Mouse (Mus musculus) CH12.LX (cell line): ENCODE measurements around the gene Hoxc13. TPM values are rescaled to one million over a fixed set of nuclear protein-coding genes. Genes with fewer than 3 reads are reported as not detected.

Experiments
- DNase-seq: peaks from one replicate; pipeline ENCODE4 v3.0.0-alpha.2; 2013; ENCODE audit errors: extremely low read depth
- H3K27ac ChIP-seq: 2 replicates; pipeline ENCODE4 v1.5.1; 2012; ENCODE audit warnings: low read depth, mild to moderate bottlenecking, control low read depth, moderate library complexity; ENCODE audit not compliant: insufficient read depth
- H3K27me3 ChIP-seq: replicated peaks from 2 replicates; pipeline ENCODE3; 2012; ENCODE audit warnings: inconsistent platforms
- H3K36me3 ChIP-seq, 2 experiments: replicated peaks in 1 of 2; 2 replicates each; pipeline versions ENCODE3 to v1.6.1; 2012; ENCODE audit warnings: inconsistent platforms in 1 of 2, low read length in 1 of 2, mild to moderate bottlenecking in 1 of 2, mixed read lengths in 1 of 2, moderate library complexity in 1 of 2; ENCODE audit not compliant: control insufficient read depth in 1 of 2, insufficient read depth in 1 of 2
- H3K4me1 ChIP-seq, 2 experiments: 2 replicates each; pipeline ENCODE4 v1.6.1; 2012; ENCODE audit warnings: inconsistent platforms in 1 of 2, moderate library complexity in 1 of 2; ENCODE audit not compliant: insufficient read depth in 2 of 2, control insufficient read depth in 1 of 2
- H3K4me2 ChIP-seq: 2 replicates; pipeline ENCODE4 v1.6.1; 2012; ENCODE audit warnings: low read depth, mild to moderate bottlenecking, control low read depth; ENCODE audit not compliant: poor library complexity, insufficient read depth, severe bottlenecking
- H3K4me3 ChIP-seq, 3 experiments: fragments of 150-350 bp in 1 of 3; sonication (generic) in 1 of 3; replicated peaks in 1 of 3; 2 replicates each; pipeline versions ENCODE3 to v1.5.1; 2011 to 2012; ENCODE audit warnings: low read depth in 2 of 3, low read length in 2 of 3, mild to moderate bottlenecking in 2 of 3, moderate library complexity in 2 of 3, control low read depth in 1 of 3, improper control_type of control experiment in 1 of 3, inconsistent platforms in 1 of 3, mixed read lengths in 1 of 3; ENCODE audit not compliant: poor library complexity in 1 of 3
- H3K79me2 ChIP-seq: replicated peaks from 2 replicates; pipeline ENCODE4 v1.6.1; 2012; ENCODE audit warnings: mild to moderate bottlenecking, moderate library complexity; ENCODE audit not compliant: control insufficient read depth, poor library complexity, insufficient read depth, severe bottlenecking; ENCODE audit errors: extremely low read depth
- H3K9ac ChIP-seq: 2 replicates; pipeline ENCODE4 v1.6.1; 2012; ENCODE audit warnings: low read depth, mild to moderate bottlenecking, control low read depth, moderate library complexity; ENCODE audit not compliant: insufficient read depth
- H3K9me3 ChIP-seq: replicated peaks from 2 replicates; pipeline ENCODE3; 2012; ENCODE audit warnings: low read length, inconsistent platforms, mixed read lengths
- CHD1 ChIP-seq: IDR thresholded peaks from 2 replicates; pipeline ENCODE4 v1.6.1; 2012; ENCODE audit warnings: low read depth, low read length, improper control_type of control experiment, inconsistent platforms
- CHD2 ChIP-seq: IDR thresholded peaks from 2 replicates; pipeline ENCODE4 v1.6.1; 2011; ENCODE audit warnings: low read length, improper control_type of control experiment
- CTCF ChIP-seq, 2 experiments: IDR thresholded peaks in 1 of 2; conservative IDR thresholded peaks in 1 of 2; 2 replicates each; pipeline ENCODE4 v1.5.1; 2011 to 2012; ENCODE audit warnings: low read depth in 2 of 2, low read length in 2 of 2, improper control_type of control experiment in 1 of 2, inconsistent platforms in 1 of 2, mild to moderate bottlenecking in 1 of 2, moderate library complexity in 1 of 2
- E2F4 ChIP-seq: IDR thresholded peaks from 2 replicates; pipeline ENCODE4 v1.6.1; 2011; ENCODE audit warnings: low read depth, low read length, improper control_type of control experiment; ENCODE audit not compliant: insufficient replicate concordance
- EP300 ChIP-seq: IDR thresholded peaks from 2 replicates; pipeline ENCODE4 v1.6.1; 2011; ENCODE audit warnings: low read length, improper control_type of control experiment
- ETS1 ChIP-seq: conservative IDR thresholded peaks from 2 replicates; pipeline ENCODE4 v1.6.1; 2012; ENCODE audit warnings: low read depth, mild to moderate bottlenecking, inconsistent platforms, low read length, improper control_type of control experiment, moderate library complexity
- GABPA ChIP-seq: IDR thresholded peaks from 2 replicates; pipeline ENCODE4 v1.6.1; 2012; ENCODE audit warnings: low read depth, low read length, improper control_type of control experiment, inconsistent platforms; ENCODE audit not compliant: insufficient replicate concordance
- JUN ChIP-seq: IDR thresholded peaks from 2 replicates; pipeline ENCODE4 v1.6.1; 2011; ENCODE audit warnings: low read depth, mild to moderate bottlenecking, low read length, improper control_type of control experiment, moderate library complexity; ENCODE audit not compliant: insufficient read depth
- JUND ChIP-seq: conservative IDR thresholded peaks from 2 replicates; pipeline ENCODE4 v1.6.1; 2011; ENCODE audit warnings: low read depth, low read length, improper control_type of control experiment
- MAFK ChIP-seq: IDR thresholded peaks from 2 replicates; pipeline ENCODE4 v1.6.1; 2011; ENCODE audit warnings: low read length, improper control_type of control experiment; ENCODE audit not compliant: insufficient replicate concordance
- MEF2A ChIP-seq: IDR thresholded peaks from 2 replicates; pipeline ENCODE4 v1.6.1; 2014; ENCODE audit warnings: low read depth, mild to moderate bottlenecking, inconsistent platforms, low read length, improper control_type of control experiment, borderline replicate concordance
- MYC ChIP-seq: IDR thresholded peaks from 2 replicates; pipeline ENCODE4 v1.6.1; 2011; ENCODE audit warnings: low read depth, mild to moderate bottlenecking, improper control_type of control experiment, low read length
- NELFE ChIP-seq: IDR thresholded peaks from 2 replicates; pipeline ENCODE4 v1.6.1; 2011; ENCODE audit warnings: low read depth, low read length, improper control_type of control experiment
- NRF1 ChIP-seq: IDR thresholded peaks from 2 replicates; pipeline ENCODE4 v1.6.1; 2014; ENCODE audit warnings: low read depth, mild to moderate bottlenecking, inconsistent platforms, low read length, improper control_type of control experiment, moderate library complexity
- PAX5 ChIP-seq: IDR thresholded peaks from 2 replicates; pipeline ENCODE4 v1.6.1; 2012; ENCODE audit warnings: low read length, inconsistent platforms, mixed read lengths
- POLR2A ChIP-seq: IDR thresholded peaks from 2 replicates; pipeline ENCODE4 v1.6.1; 2011; ENCODE audit warnings: low read depth, mild to moderate bottlenecking, improper control_type of control experiment, low read length
- POLR2AphosphoS2 ChIP-seq: IDR thresholded peaks from 2 replicates; pipeline ENCODE4 v1.6.1; 2011; ENCODE audit warnings: low read depth, low read length, improper control_type of control experiment
- TBP ChIP-seq: conservative IDR thresholded peaks from 2 replicates; pipeline ENCODE4 v1.6.1; 2011; ENCODE audit warnings: low read depth, low read length, improper control_type of control experiment
- TCF12 ChIP-seq: IDR thresholded peaks from 2 replicates; pipeline ENCODE4 v1.6.1; 2014; ENCODE audit warnings: low read depth, mild to moderate bottlenecking, inconsistent platforms, low read length, improper control_type of control experiment
- UBTF ChIP-seq: IDR thresholded peaks from 2 replicates; pipeline ENCODE4 v1.6.1; 2012; ENCODE audit warnings: low read depth, mild to moderate bottlenecking, inconsistent platforms, low read length, improper control_type of control experiment, moderate library complexity
- ZKSCAN1 ChIP-seq: IDR thresholded peaks from 2 replicates; pipeline ENCODE4 v1.6.1; 2012; ENCODE audit warnings: low read depth, inconsistent platforms, low read length, improper control_type of control experiment, borderline replicate concordance
- ZNF384 ChIP-seq: IDR thresholded peaks from 2 replicates; pipeline ENCODE4 v1.6.1; 2012; ENCODE audit warnings: low read depth, low read length, improper control_type of control experiment, inconsistent platforms
- dilution Hi-C: fragments of 300-500 bp; cut with MboI; formaldehyde crosslinking; loops from 2 replicates; pipeline ENCODE4 v1.14.3; 2020; ENCODE audit warnings: low sequenced_read_pairs; ENCODE audit not compliant: extremely low pct_unique_long_range_greater_than_20kb, extremely low pct_ligation_motif_present
- in situ Hi-C: fragments of 300-500 bp; cut with MboI; formaldehyde crosslinking; loops from 3 replicates; pipeline ENCODE4 v1.14.3; 2019; ENCODE audit warnings: low sequenced_read_pairs, low pct_ligation_motif_present, low pct_unique_long_range_greater_than_20kb, mixed read lengths
- polyA plus RNA-seq: library from polyadenylated mRNA; unstranded; fragments of >175 nt; gene quantifications from 2 replicates; pipeline ENCODE4 v1.2.1, GENCODE M21; 2012; ENCODE audit warnings: low read depth; ENCODE audit not compliant: insufficient read length
- total RNA-seq, 2 experiments: library from RNA; depleted of rRNA; stranded (reverse); fragments of 300-350 nt in 1 of 2; fragments of >200 nt in 1 of 2; gene quantifications; 2 replicates each; pipeline ENCODE4 v1.2.3; 2012 to 2014

Hoxc13 gene
- total and polyA plus RNA-seq, 3 experiments: not detected

- TF ChIP-seq CHD2: no peak
- TF ChIP-seq PAX5: no peak
- no peak for TF ChIP-seq ZNF384
- no peak for TF ChIP-seq CHD1
- no peak for TF ChIP-seq MYC
- no peak for TF ChIP-seq ETS1
- no peak for TF ChIP-seq MAFK
- TF ChIP-seq E2F4: no peak
- no peak for TF ChIP-seq POLR2AphosphoS2
- no peak for TF ChIP-seq NRF1
- no peak for TF ChIP-seq JUN
- TF ChIP-seq NELFE: no peak
- TF ChIP-seq UBTF: no peak
- TF ChIP-seq JUND: no peak
- TF ChIP-seq TBP: no peak
- TF ChIP-seq POLR2A: no peak
- in situ Hi-C loops (no loop called here), dilution Hi-C loops (no loop called here)
- Histone ChIP-seq H3K36me3 (no peaks in the 10 kb centered on the region), H3K79me2 (no peaks in the 10 kb centered on the region), H3K4me3 (no peak within 1 kb of the TSS), H3K4me1 (peaks cover 0 to under 1% of the 10 kb centered on the region in 2 experiments; a peak in 3 of 4 replicates), H3K9me3 (peaks cover 6% of the 10 kb centered on the region), H3K9ac (no peak within 1 kb of the TSS), H3K27ac (no peak within 1 kb of the TSS), H3K27me3 (peaks cover 95% of the 10 kb centered on the region), H3K4me2 (no peak within 1 kb of the TSS)
- DNase-seq: no peak
Measured at GRCm38 (mm10) chr15:102954192-102955006, 33.5 kb downstream of the Hoxc13 start, which contains the start of gene Hoxc11. Gene Hoxc11, plus strand, starts transcription at chr15:102954427.

GRCm38 (mm10) chr15:102955007-102955382 lies 34.1 kb downstream of the Hoxc13 start:
- H3K27me3 ChIP-seq: peaks cover 95% of the 10 kb centered on the region
- in situ Hi-C loops: no loop called here
- H3K79me2 ChIP-seq: no peaks in the 10 kb centered on the region
- H3K4me2 ChIP-seq: no peak overlapping the region
- no peak overlapping the region for H3K27ac ChIP-seq
- no peak overlapping the region for H3K4me3 ChIP-seq
- peaks cover 0 to 7% of the 10 kb centered on the region in 2 experiments; a peak in 3 of 4 replicates for H3K4me1 ChIP-seq
- TF ChIP-seq NELFE (no peak), ZKSCAN1 (no peak), PAX5 (no peak), EP300 (no peak), TCF12 (no peak), MEF2A (no peak), GABPA (no peak), UBTF (no peak), CTCF (conservative IDR thresholded peaks at IDR 0.05 in 1 of 2, IDR thresholded peaks at IDR 0.05 in 1 of 2; ENCODE audit: low read depth in 2 of 2, low read length in 2 of 2) (no peak)
- TF ChIP-seq, all 38 proteins: peak for 0
- DNase-seq: no peak
- H3K9me3 ChIP-seq: peaks cover 6% of the 10 kb centered on the region
- no peak overlapping the region for H3K9ac ChIP-seq
- dilution Hi-C loops: no loop called here
- H3K36me3 ChIP-seq: no peaks in the 10 kb centered on the region
